Mouse (Mus musculus): Measurements from ENCODE around the gene Draxin.

The Draxin gene

GRCm38 (mm10) chr4:148114758-148115391 lies 15.6 kb downstream of the Draxin start:
- DNase-seq (ENCODE audit: low spot score): peak; percentile 65

- DNase-seq (ENCODE audit: low spot score): no peak
These were observed 18.0 kb downstream of the Draxin start for GRCm38 (mm10) chr4:148112519-148112918.

GRCm38 (mm10) chr4:148109215-148109614 lies 21.3 kb downstream of the Draxin start:
- DNase-seq (ENCODE audit: low spot score): no peak

- no peak for DNase-seq (ENCODE audit: low spot score)
These were observed 21.9 kb downstream of the Draxin start for GRCm38 (mm10) chr4:148108565-148109100.

- no peak for DNase-seq (ENCODE audit: low spot score)
These were observed 22.7 kb downstream of the Draxin start for GRCm38 (mm10) chr4:148107621-148108291.

GRCm38 (mm10) chr4:148104146-148104545 lies 26.4 kb downstream of the Draxin start:
- no peak for DNase-seq (ENCODE audit: low spot score)

GRCm38 (mm10) chr4:148101801-148102527 lies 28.5 kb downstream of the Draxin start:
- no peak for DNase-seq (ENCODE audit: low spot score)

GRCm38 (mm10) chr4:148098666-148099065 lies 31.8 kb downstream of the Draxin start:
- no peak for DNase-seq (ENCODE audit: low spot score)

GRCm38 (mm10) chr4:148097936-148098335 lies 32.6 kb downstream of the Draxin start:
- DNase-seq (ENCODE audit: low spot score): no peak

- DNase-seq (ENCODE audit: low spot score): no peak
These were observed 35.4 kb downstream of the Draxin start for GRCm38 (mm10) chr4:148095081-148095480.

GRCm38 (mm10) chr4:148094161-148094560 lies 36.3 kb downstream of the Draxin start:
- no peak for DNase-seq (ENCODE audit: low spot score)

- no peak for DNase-seq (ENCODE audit: low spot score)
These were observed 37.8 kb downstream of the Draxin start for GRCm38 (mm10) chr4:148092551-148093271.

GRCm38 (mm10) chr4:148091181-148091580 lies 39.3 kb downstream of the Draxin start:
- no peak for DNase-seq (ENCODE audit: low spot score)

GRCm38 (mm10) chr4:148089166-148089565 lies 41.3 kb downstream of the Draxin start:
- DNase-seq (ENCODE audit: low spot score): no peak

GRCm38 (mm10) chr4:148087907-148088527 lies 42.5 kb downstream of the Draxin start, which contains the start of gene Agtrap:
Agtrap (minus strand) TSS chr4:148088031.
- DNase-seq (ENCODE audit: low spot score): peak; percentile 91

GRCm38 (mm10) chr4:148087091-148087906 lies 43.2 kb downstream of the Draxin start:
- no peak for DNase-seq (ENCODE audit: low spot score)

- no peak for DNase-seq (ENCODE audit: low spot score)
These were observed 44.6 kb downstream of the Draxin start for GRCm38 (mm10) chr4:148085907-148086305.

- no peak for DNase-seq (ENCODE audit: low spot score)
These were observed 45.2 kb downstream of the Draxin start for GRCm38 (mm10) chr4:148085131-148085906.

GRCm38 (mm10) chr4:148084261-148084714 lies 46.2 kb downstream of the Draxin start:
- no peak for DNase-seq (ENCODE audit: low spot score)
